Mouse (Mus musculus): ENCODE measurements around the gene Gm11172. TPM values are rescaled to one million over a fixed set of nuclear protein-coding genes. Genes with fewer than 3 reads are reported as not detected.

Gene Gm11172
- total and polyA plus RNA-seq, 2 experiments from 2014 or later: not detected

DNA sequence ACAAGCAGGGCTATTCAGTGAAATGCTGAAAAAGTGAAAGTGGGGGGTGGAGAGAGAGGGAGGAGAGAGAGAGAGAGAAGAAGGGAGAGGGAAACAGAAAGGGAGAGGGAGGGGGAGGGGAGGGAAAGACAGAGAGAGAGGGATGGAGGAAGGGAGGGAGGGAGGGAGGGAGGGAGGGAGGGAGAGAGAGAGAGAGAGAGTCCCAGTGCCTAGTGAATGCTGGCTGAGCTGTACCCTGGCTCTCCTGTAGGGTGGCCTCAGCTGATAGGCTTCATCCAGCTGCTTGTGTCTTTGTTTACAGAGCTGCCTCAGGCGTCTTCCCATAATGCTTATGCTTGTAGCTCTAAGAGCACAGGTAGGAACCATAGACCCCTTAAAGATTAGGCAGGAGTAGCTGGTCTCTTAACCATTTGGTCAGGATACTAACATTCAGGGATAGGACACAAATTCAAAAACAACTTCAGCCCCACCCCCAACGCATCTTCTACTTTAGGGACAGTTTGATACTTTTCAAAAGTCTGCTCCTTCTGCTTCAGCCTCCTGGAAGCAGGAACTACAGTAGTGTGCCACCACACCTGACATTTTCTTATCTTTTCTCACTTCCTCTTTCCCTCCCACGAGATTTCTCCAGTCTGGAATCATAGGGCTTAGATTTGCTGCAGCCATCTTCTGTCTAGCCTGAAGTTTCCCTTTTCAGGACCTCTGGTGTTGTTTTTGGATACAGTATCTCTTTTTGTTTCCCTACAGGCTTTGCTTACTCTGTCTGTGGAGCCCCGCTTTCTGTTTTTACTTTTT lies 42.0 kb upstream of the Gm11172 start:
- Histone ChIP-seq H3K4me1 (ENCODE audit: insufficient read depth, low read length) (no peaks in the 10 kb centered on the region), H3K9ac (replicated peaks; ENCODE audit: low read length, poor library complexity, severe bottlenecking) (no peak overlapping the region), H3K27me3 (ENCODE audit: insufficient read depth, low read length) (no peaks in the 10 kb centered on the region), H3K4me2 (ENCODE audit: low read depth, low read length, poor library complexity, severe bottlenecking) (no peak overlapping the region), H3K36me3 (ENCODE audit: insufficient read depth, low read length) (no peaks in the 10 kb centered on the region), H3K9me3 (ENCODE audit: low read length) (no peaks in the 10 kb centered on the region), H3K27ac (ENCODE audit: low read depth, low read length) (no peak overlapping the region), H3K4me3 (ENCODE audit: low read depth, low read length) (no peak overlapping the region)
- ATAC-seq (ENCODE audit: low FRiP score) (no peak), DNase-seq (ENCODE audit: low spot score) (no peak)
- 0 out of 2 replicates have a peak, but pooled peaks have one; percentile 3 for TF ChIP-seq CTCF (IDR thresholded peaks at IDR 0.05)
- 51% methylated on average over 4 of the region's 4 CpGs for WGBS

DNA sequence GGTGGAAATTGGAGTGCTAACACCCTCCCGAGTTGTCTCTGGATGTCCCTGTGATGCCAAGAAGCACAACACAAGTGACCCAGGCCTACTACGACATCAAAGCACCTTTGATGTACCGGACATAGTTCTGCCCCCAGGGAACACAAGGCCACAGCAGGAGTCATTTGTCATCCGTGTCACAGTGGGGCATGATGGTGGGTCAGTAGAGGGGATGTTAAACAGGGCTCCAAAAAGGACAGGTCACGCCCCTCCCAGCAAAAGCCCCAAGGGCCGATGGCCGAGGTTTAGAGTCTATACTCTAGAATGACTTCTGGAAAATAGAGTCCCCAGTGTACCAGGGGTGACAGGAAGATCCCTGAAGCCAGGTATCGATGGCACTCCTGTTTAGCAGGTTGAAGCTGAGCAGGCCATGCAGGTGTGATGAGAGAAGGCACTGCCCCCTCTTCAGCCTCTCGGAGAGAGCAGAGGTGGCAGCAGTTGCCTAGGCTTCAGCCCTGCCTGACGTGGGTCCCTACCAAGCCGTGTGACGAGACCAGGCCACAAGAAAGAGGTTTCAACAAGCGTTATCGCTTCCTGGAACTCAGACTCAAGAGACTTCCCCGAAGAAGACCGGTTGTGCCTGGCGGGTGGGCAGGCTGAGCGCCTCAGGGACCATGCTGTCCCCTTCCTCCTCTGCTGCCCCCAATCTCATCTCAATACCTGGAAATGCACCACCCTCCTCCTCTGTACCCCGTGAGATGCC lies 40.8 kb upstream of the Gm11172 start:
- 66% methylated on average over 19 of the region's 19 CpGs for WGBS
- no peaks in the 10 kb centered on the region for H3K4me1 ChIP-seq (ENCODE audit: insufficient read depth, low read length)
- no peak overlapping the region for H3K4me3 ChIP-seq (ENCODE audit: low read depth, low read length)
- no peak for TF ChIP-seq CTCF (IDR thresholded peaks at IDR 0.05)
- no peak overlapping the region for H3K4me2 ChIP-seq (ENCODE audit: low read depth, low read length, poor library complexity, severe bottlenecking)
- H3K27ac ChIP-seq (ENCODE audit: low read depth, low read length): no peak overlapping the region
- H3K27me3 ChIP-seq (ENCODE audit: insufficient read depth, low read length): no peaks in the 10 kb centered on the region
- DNase-seq (ENCODE audit: low spot score) (no peak), ATAC-seq (ENCODE audit: low FRiP score) (no peak)
- H3K9ac ChIP-seq (replicated peaks; ENCODE audit: low read length, poor library complexity, severe bottlenecking): no peak overlapping the region
- no peaks in the 10 kb centered on the region for H3K9me3 ChIP-seq (ENCODE audit: low read length)
- no peaks in the 10 kb centered on the region for H3K36me3 ChIP-seq (ENCODE audit: insufficient read depth, low read length)

DNA sequence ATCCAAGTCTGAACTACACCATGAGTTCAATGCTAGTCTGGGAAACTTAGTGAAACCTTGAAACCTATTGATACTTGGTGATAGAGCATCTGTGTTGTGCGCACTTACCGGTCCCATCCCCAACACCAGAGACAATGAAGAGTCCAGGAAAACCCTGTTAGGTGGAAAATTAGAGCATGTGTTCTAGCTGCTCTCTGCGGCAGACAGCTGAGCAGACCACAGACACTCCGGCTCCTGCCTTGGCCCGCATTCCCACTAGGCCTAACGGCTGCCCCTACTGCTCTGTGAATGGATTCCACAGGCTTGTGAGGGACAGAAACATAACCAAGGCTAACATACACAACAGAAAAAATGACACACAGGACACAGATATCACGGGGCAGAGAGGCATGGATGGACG lies 39.2 kb upstream of the Gm11172 start:
- no peak overlapping the region for H3K9ac ChIP-seq (replicated peaks; ENCODE audit: low read length, poor library complexity, severe bottlenecking)
- no peaks in the 10 kb centered on the region for H3K36me3 ChIP-seq (ENCODE audit: insufficient read depth, low read length)
- no peak overlapping the region for H3K4me2 ChIP-seq (ENCODE audit: low read depth, low read length, poor library complexity, severe bottlenecking)
- H3K27me3 ChIP-seq (ENCODE audit: insufficient read depth, low read length): no peaks in the 10 kb centered on the region
- no peaks in the 10 kb centered on the region for H3K4me1 ChIP-seq (ENCODE audit: insufficient read depth, low read length)
- WGBS: 90% methylated on average over 8 of the region's 8 CpGs
- no peaks in the 10 kb centered on the region for H3K9me3 ChIP-seq (ENCODE audit: low read length)
- no peak overlapping the region for H3K4me3 ChIP-seq (ENCODE audit: low read depth, low read length)
- DNase-seq (ENCODE audit: low spot score) (no peak), ATAC-seq (ENCODE audit: low FRiP score) (no peak)
- H3K27ac ChIP-seq (ENCODE audit: low read depth, low read length): no peak overlapping the region
- TF ChIP-seq CTCF (IDR thresholded peaks at IDR 0.05): no peak

DNA sequence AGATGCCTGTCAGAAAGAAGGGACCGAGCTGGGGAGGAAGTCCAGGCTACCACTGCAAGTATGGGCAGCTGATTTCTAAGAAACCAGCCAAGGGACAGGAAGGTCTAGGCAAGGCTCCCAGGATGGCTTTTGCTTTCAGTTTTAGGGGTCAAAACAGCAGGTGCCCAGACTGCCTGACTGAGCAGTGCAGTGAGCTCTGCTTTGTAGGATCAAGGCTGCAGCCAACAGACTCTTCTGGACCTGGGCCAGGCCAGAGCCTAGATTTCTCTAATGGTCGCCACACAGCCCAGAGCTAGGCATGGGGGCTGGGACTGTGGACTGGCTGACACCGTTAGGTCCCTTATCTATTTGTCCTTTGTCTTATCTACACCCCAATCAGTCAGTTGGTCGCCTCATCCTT lies 38.0 kb upstream of the Gm11172 start:
- ATAC-seq (ENCODE audit: low FRiP score) (no peak), DNase-seq (ENCODE audit: low spot score) (no peak)
- H3K27ac ChIP-seq (ENCODE audit: low read depth, low read length): no peak overlapping the region
- 72% methylated on average over 4 of the region's 4 CpGs for WGBS
- H3K4me1 ChIP-seq (ENCODE audit: insufficient read depth, low read length): no peaks in the 10 kb centered on the region
- no peaks in the 10 kb centered on the region for H3K9me3 ChIP-seq (ENCODE audit: low read length)
- no peak overlapping the region for H3K4me2 ChIP-seq (ENCODE audit: low read depth, low read length, poor library complexity, severe bottlenecking)
- TF ChIP-seq CTCF (IDR thresholded peaks at IDR 0.05): no peak
- H3K27me3 ChIP-seq (ENCODE audit: insufficient read depth, low read length): no peaks in the 10 kb centered on the region
- H3K36me3 ChIP-seq (ENCODE audit: insufficient read depth, low read length): no peaks in the 10 kb centered on the region
- H3K4me3 ChIP-seq (ENCODE audit: low read depth, low read length): no peak overlapping the region
- no peak overlapping the region for H3K9ac ChIP-seq (replicated peaks; ENCODE audit: low read length, poor library complexity, severe bottlenecking)

DNA sequence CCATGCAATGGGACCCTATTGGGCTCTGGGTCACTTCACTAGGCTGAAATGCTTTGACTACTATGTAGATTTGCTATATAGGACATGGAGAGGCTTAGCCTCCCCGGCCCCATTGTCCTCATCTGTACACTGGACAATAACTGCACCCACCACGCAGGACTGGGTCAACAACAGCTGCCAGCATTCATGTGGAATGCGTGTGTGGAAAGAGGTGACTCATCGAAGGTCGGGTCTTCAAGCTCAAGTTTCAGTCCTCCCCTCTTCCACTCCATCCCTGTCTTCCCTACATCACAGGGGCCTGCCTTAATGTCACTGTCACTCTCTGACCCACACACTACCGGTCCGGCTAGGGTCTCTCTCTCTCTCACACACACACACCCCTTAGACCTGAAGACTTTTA lies 36.4 kb upstream of the Gm11172 start:
- Histone ChIP-seq H3K4me1 (ENCODE audit: insufficient read depth, low read length) (no peaks in the 10 kb centered on the region), H3K9me3 (ENCODE audit: low read length) (no peaks in the 10 kb centered on the region), H3K27ac (ENCODE audit: low read depth, low read length) (no peak overlapping the region), H3K4me3 (ENCODE audit: low read depth, low read length) (no peak overlapping the region), H3K36me3 (ENCODE audit: insufficient read depth, low read length) (no peaks in the 10 kb centered on the region), H3K27me3 (ENCODE audit: insufficient read depth, low read length) (no peaks in the 10 kb centered on the region; the same call in 1 of the 2 replicates), H3K4me2 (ENCODE audit: low read depth, low read length, poor library complexity, severe bottlenecking) (no peak overlapping the region), H3K9ac (replicated peaks; ENCODE audit: low read length, poor library complexity, severe bottlenecking) (no peak overlapping the region)
- DNase-seq (ENCODE audit: low spot score) (no peak), ATAC-seq (ENCODE audit: low FRiP score) (no peak)
- WGBS: 71% methylated on average over 7 of the region's 7 CpGs
- no peak for TF ChIP-seq CTCF (IDR thresholded peaks at IDR 0.05)

DNA sequence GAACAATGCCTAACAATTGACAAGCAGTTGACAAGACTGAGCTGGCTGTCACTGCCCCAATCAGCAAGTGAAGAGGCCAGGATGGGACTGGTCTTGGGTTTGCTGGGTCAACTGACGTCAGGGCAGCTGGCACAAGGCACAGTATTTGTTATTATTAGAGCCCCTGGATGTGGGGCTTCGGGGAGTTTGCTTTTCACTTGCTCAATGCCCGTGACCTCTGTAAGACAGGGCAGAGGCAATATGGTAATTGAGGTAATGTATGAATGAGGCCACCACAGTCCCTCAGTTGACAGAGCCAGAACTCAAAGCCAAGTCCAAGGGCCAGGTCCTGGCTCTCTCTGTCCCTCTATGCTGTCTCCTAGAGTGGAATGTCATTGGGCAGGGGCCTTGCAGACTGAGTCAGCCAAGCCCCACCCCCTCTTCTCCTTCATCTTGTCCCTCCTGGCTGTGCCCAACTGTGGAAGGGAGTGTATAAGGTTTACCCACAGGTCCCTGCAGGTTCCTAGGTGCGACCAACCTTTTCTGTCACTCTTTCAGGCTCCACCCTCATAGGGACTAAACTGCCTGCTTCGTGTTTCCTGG lies 35.0 kb upstream of the Gm11172 start:
- H3K4me3 ChIP-seq (ENCODE audit: low read depth, low read length): no peak overlapping the region
- H3K4me2 ChIP-seq (ENCODE audit: low read depth, low read length, poor library complexity, severe bottlenecking): no peak overlapping the region
- no peak overlapping the region for H3K27ac ChIP-seq (ENCODE audit: low read depth, low read length)
- DNase-seq (ENCODE audit: low spot score) (no peak), ATAC-seq (ENCODE audit: low FRiP score) (no peak)
- 77% methylated on average over 5 of the region's 5 CpGs for WGBS
- peaks cover 4% of the 10 kb centered on the region; the same call in 1 of the 2 replicates for H3K4me1 ChIP-seq (ENCODE audit: insufficient read depth, low read length)
- no peak overlapping the region for H3K9ac ChIP-seq (replicated peaks; ENCODE audit: low read length, poor library complexity, severe bottlenecking)
- H3K27me3 ChIP-seq (ENCODE audit: insufficient read depth, low read length): no peaks in the 10 kb centered on the region; the same call in 1 of the 2 replicates
- no peak for TF ChIP-seq CTCF (IDR thresholded peaks at IDR 0.05)
- H3K9me3 ChIP-seq (ENCODE audit: low read length): no peaks in the 10 kb centered on the region
- no peaks in the 10 kb centered on the region for H3K36me3 ChIP-seq (ENCODE audit: insufficient read depth, low read length)

All from midbrain, postnatal 0 days (tissue).